Mouse (Mus musculus): ENCODE data around the gene Pcgf1. TPM values are rescaled to one million over a fixed set of nuclear protein-coding genes. Genes with fewer than 3 reads are reported as not detected.

Gene Pcgf1
- polyA plus RNA-seq, 1 experiment = 40.8 TPM

DNA sequence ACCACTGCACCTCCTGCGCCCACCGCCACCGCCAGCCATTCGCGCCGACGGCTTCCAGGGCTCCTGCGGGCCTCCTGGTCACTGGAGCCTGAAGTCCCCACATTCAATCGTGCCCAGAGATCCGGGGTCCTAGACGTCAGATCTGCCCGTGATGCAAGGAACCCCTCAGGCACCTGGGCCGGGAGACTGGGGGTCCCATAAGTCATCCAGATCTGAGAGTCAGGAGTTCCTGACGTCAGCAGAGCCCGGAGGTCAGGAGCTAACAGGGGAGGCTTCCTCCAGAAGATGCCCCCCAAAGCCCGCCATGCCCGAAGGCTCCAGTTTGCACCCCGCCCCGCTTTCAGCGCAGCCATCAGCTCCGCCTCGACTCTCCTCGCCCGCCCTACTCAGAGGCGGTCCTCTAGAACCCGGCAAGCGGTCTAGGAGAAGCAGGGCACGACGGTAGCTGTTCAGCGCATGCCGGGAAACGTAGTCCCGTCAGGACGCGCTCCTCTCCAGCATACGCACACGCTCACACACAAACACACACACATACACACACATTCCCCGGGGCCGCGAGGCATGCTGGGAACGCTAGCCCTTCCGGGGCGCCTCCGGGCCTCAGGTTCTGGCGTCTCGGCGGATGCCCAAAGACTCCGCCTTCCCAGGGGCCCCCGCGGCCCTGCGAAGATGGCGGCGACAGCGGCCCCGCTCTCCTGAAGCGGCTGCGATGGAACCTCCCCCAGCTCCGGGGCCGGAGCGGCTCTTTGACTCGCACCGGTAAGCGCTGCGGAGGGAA is 23.4 kb upstream of the Pcgf1 start, which contains the start of gene Aup1:
Gene Aup1, plus strand, starts transcription at position 448 of the 778 bp plus-strand sequence.
- H3K4me1 ChIP-seq (ENCODE audit: control insufficient read depth, insufficient read depth, low read length) = peaks cover 3% of the 10 kb centered on the region; the same call in 1 of the 2 replicates
- TF ChIP-seq CTCF (IDR thresholded peaks at IDR 0.05; ENCODE audit: control insufficient read depth, insufficient read depth, low read length) = no peak
- TF ChIP-seq POLR2A (IDR thresholded peaks at IDR 0.05; ENCODE audit: borderline replicate concordance, control insufficient read depth, low read depth, low read length) = peak; percentile 65
- WGBS = under 1% methylated on average over 64 of the region's 64 CpGs
- H3K27ac ChIP-seq (ENCODE audit: control insufficient read depth, insufficient read depth, low read depth, low read length, poor library complexity) = peak within 1 kb of the TSS; percentile 94
- H3K4me3 ChIP-seq (replicated peaks; ENCODE audit: control insufficient read depth, low read depth, low read length) = peak within 1 kb of the TSS; percentile 74

DNA sequence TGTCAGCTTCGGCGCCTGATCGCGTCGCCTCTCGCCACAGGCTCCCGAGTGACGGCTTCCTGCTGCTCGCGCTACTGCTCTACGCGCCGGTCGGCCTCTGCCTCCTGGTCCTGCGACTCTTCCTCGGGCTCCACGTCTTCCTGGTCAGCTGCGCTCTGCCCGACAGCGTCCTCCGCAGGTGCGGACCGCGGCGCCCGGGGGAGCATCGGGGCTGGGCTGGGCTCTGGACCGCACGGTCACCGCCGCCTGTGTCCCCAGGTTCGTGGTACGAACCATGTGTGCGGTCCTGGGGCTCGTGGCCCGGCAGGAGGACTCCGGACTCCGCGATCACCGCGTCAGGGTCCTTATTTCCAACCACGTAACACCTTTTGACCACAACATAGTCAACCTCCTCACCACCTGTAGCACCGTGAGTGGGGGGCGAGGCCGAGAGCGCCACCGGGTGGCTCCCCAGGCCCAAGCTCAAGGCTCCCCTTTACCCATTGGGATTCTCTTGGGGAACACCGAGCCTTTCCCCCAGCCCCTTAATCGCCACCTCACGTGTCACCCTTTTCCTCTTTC is 22.7 kb upstream of the Pcgf1 start, which contains the start of gene Htra2:
Gene Htra2, minus strand, starts transcription at position 403 of the 561 bp plus-strand sequence.
- WGBS = under 1% methylated on average over 50 of the region's 50 CpGs
- Histone ChIP-seq H3K27ac (ENCODE audit: control insufficient read depth, insufficient read depth, low read depth, low read length, poor library complexity) (peak within 1 kb of the TSS; percentile 94), H3K4me1 (ENCODE audit: control insufficient read depth, insufficient read depth, low read length) (peaks cover 3% of the 10 kb centered on the region; the same call in 1 of the 2 replicates), H3K4me3 (replicated peaks; ENCODE audit: control insufficient read depth, low read depth, low read length) (peak within 1 kb of the TSS; percentile 74)
- TF ChIP-seq CTCF (IDR thresholded peaks at IDR 0.05; ENCODE audit: control insufficient read depth, insufficient read depth, low read length) = peak; percentile 41; the same call in 1 of the 2 replicates
- no peak; the same call in 1 of the 2 replicates for TF ChIP-seq POLR2A (IDR thresholded peaks at IDR 0.05; ENCODE audit: borderline replicate concordance, control insufficient read depth, low read depth, low read length)

DNA sequence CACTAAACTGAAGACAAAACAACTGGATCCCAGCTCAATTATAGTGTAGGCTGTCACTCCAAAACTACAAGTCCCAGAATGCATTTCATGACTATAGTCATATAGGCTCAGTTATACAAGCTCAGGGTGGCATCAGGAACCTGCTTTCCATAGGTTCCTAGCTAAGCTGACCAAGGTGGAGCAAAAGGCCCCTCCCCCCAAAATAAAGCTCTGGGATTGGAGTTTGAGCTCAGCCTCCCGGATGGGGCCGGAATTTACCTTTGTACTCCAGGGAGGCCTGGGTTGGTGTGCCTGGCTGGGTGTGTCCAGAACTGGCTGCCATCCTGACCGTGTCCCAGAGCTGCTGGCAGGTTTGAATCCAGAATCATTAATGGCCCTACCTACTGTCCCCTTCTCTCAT is 19.9 kb upstream of the Pcgf1 start, which contains the start of gene Dqx1:
Gene Dqx1, plus strand, starts transcription at position 55 of the 400 bp plus-strand sequence.
- Histone ChIP-seq H3K4me3 (replicated peaks; ENCODE audit: control insufficient read depth, low read depth, low read length) (no peak within 1 kb of the TSS), H3K27ac (ENCODE audit: control insufficient read depth, insufficient read depth, low read depth, low read length, poor library complexity) (no peak within 1 kb of the TSS), H3K4me1 (ENCODE audit: control insufficient read depth, insufficient read depth, low read length) (peaks cover 3% of the 10 kb centered on the region; the same call in 1 of the 2 replicates)
- TF ChIP-seq POLR2A (IDR thresholded peaks at IDR 0.05; ENCODE audit: borderline replicate concordance, control insufficient read depth, low read depth, low read length) = no peak
- no peak for TF ChIP-seq CTCF (IDR thresholded peaks at IDR 0.05; ENCODE audit: control insufficient read depth, insufficient read depth, low read length)
- 90% methylated on average over 3 of the region's 3 CpGs for WGBS

DNA sequence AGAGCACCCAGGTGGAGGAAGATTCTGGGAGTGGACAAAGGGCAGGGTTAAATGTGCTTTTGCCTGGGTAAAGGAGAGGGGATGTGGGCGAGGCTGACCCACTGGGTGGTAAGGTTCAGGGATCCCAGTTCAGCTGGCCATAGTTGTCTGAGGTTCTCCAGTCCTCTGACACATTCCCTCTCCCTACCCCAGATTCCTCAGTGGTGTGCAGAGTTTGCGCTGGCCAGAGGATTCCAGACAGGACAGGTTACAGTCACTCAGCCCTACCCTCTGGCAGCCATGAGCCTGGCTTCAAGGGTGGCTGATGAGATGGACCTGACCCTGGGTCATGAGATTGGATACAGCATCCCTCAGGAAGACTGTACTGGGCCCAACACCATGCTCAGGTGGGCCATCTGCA is 18.9 kb upstream of the Pcgf1 start:
- no peak overlapping the region for H3K4me3 ChIP-seq (replicated peaks; ENCODE audit: control insufficient read depth, low read depth, low read length)
- WGBS = 84% methylated on average over 2 of the region's 2 CpGs
- TF ChIP-seq POLR2A (IDR thresholded peaks at IDR 0.05; ENCODE audit: borderline replicate concordance, control insufficient read depth, low read depth, low read length) (no peak), CTCF (IDR thresholded peaks at IDR 0.05; ENCODE audit: control insufficient read depth, insufficient read depth, low read length) (no peak)
- H3K4me1 ChIP-seq (ENCODE audit: control insufficient read depth, insufficient read depth, low read length) = no peaks in the 10 kb centered on the region
- H3K27ac ChIP-seq (ENCODE audit: control insufficient read depth, insufficient read depth, low read depth, low read length, poor library complexity) = no peak overlapping the region

DNA sequence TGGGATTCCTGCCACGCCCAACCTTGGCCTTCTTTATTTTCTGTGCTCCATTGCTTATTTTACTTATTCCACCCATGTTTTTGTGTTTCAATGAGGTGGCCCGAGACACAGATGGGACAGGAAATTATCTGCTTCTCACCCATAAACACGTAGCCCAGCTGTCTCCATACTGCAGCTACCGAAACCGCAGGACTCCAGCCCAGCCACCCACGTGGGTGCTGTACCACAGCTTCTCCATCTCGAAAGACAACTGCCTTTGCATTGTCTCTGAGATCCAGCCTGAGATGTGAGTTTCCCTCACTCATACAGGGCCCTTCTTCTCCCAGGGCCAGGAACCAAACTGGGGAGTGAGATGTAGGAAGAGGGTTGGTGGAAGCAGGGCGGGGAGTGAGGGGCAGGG is 11.7 kb upstream of the Pcgf1 start:
- Histone ChIP-seq H3K4me1 (ENCODE audit: control insufficient read depth, insufficient read depth, low read length) (no peaks in the 10 kb centered on the region), H3K4me3 (replicated peaks; ENCODE audit: control insufficient read depth, low read depth, low read length) (no peak overlapping the region), H3K27ac (ENCODE audit: control insufficient read depth, insufficient read depth, low read depth, low read length, poor library complexity) (no peak overlapping the region)
- WGBS = 43% methylated on average over 8 of the region's 8 CpGs
- TF ChIP-seq CTCF (IDR thresholded peaks at IDR 0.05; ENCODE audit: control insufficient read depth, insufficient read depth, low read length) (no peak), POLR2A (IDR thresholded peaks at IDR 0.05; ENCODE audit: borderline replicate concordance, control insufficient read depth, low read depth, low read length) (no peak)

DNA sequence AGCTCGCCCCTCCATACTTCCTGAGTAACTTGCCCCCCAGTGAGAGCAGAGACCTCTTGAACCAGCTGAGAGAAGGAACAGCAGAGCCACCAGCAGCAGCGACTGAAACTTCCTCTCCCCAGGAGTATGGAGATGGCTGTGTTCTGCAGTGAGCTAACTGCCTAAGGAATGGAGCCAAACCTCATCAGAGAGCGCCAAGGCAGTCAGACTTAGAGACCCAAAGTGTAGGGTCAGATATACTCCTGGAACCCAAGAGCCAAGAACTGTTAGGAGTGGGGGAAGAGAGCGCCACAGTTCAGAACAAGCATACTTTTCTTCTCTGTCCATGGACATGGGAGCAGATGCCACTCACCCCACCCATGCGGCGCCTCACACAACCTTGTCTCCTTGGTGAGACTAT is 11.2 kb upstream of the Pcgf1 start:
- 32% methylated on average over 6 of the region's 6 CpGs for WGBS
- TF ChIP-seq CTCF (IDR thresholded peaks at IDR 0.05; ENCODE audit: control insufficient read depth, insufficient read depth, low read length) = no peak
- TF ChIP-seq POLR2A (IDR thresholded peaks at IDR 0.05; ENCODE audit: borderline replicate concordance, control insufficient read depth, low read depth, low read length) = no peak
- Histone ChIP-seq H3K4me3 (replicated peaks; ENCODE audit: control insufficient read depth, low read depth, low read length) (no peak overlapping the region), H3K27ac (ENCODE audit: control insufficient read depth, insufficient read depth, low read depth, low read length, poor library complexity) (no peak overlapping the region), H3K4me1 (ENCODE audit: control insufficient read depth, insufficient read depth, low read length) (no peaks in the 10 kb centered on the region)

DNA sequence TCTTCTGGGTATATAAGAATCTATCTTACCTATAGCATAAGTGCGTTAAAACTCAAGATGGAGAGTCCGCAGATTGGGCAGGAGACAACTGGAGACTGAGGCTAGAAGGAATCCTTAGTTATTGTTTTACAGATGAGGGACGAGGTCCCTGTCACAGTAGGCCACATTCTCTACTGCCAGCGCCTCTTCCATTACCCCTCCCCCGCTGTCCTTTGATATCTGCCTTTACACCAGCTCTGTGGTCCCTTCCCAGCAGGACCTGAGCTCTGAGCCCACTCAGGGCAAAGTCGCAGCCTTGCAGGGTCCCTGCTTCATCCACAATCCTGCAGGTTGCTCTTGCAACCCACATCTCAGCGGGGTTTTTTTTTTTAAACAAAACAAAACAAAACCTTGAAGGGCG is 9.4 kb upstream of the Pcgf1 start:
- WGBS = 50% methylated on average over 8 of the region's 8 CpGs
- TF ChIP-seq POLR2A (IDR thresholded peaks at IDR 0.05; ENCODE audit: borderline replicate concordance, control insufficient read depth, low read depth, low read length) (no peak), CTCF (IDR thresholded peaks at IDR 0.05; ENCODE audit: control insufficient read depth, insufficient read depth, low read length) (no peak)
- H3K4me1 ChIP-seq (ENCODE audit: control insufficient read depth, insufficient read depth, low read length) = no peaks in the 10 kb centered on the region
- no peak overlapping the region for H3K27ac ChIP-seq (ENCODE audit: control insufficient read depth, insufficient read depth, low read depth, low read length, poor library complexity)
- H3K4me3 ChIP-seq (replicated peaks; ENCODE audit: control insufficient read depth, low read depth, low read length) = no peak overlapping the region

Data from bone marrow, adult 2 months (tissue).